Comparison of ENCODE assay signal across 12 mouse cellular contexts in the genomic region with DNA sequence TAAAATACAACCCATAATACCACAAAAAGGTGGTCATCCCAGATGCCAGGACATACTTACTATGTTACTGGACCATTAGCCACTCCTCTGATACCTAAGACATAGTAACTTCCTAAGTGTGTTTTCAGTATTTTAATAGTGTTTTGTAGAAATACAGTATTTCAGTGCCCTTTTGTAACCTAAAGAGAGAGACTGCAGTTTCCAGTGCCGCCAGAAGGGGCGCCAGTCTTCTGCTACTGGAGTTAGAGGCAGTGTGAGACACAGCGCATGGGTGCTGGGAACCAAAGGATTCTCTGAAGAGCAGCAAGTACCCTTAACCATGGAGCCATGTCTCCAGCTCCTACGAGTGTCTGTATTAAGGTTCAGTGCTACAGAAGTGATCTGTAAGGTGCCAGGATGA. TPM values are rescaled to one million over a fixed set of nuclear protein-coding genes. Genes with fewer than 3 reads are reported as not detected.
DNase-seq lines count a peak whose midpoint lies in the region; ATAC-seq and TF ChIP-seq lines count a peak whose summit lies in the region.
"Had no signal": no experiment of that assay in that cellular context is flagged by ENCODE, and none has a peak within 500 bp of the region (broad histone marks: within the 10 kb centered on the region; RNA-seq: fewer than 3 reads in every experiment).

No protein-coding gene starts in this region.

- ATAC-seq in kidney, postnatal 0 days (replicated peaks; ENCODE audit: low FRiP score, low read depth): no peak
- ATAC-seq: midbrain, embryonic 16.5 days had no signal

- H3K9ac ChIP-seq in kidney, postnatal 0 days (ENCODE audit: low read depth, low read length): no peak overlapping the region

- H3K4me1 ChIP-seq in kidney, postnatal 0 days (replicated peaks; ENCODE audit: insufficient read depth, low read length): 0 out of 2 replicates have a peak, but pooled peaks cover 8% of the 10 kb centered on the region
- H3K4me1 ChIP-seq in E14TG2a.4 (replicated peaks; ENCODE audit: low read depth, low read length): no peaks in the 10 kb centered on the region

- H3K4me2 ChIP-seq in kidney, postnatal 0 days (ENCODE audit: low read length): no peak overlapping the region

- H3K27me3 ChIP-seq in kidney, postnatal 0 days (ENCODE audit: insufficient read depth, low read length): no peaks in the 10 kb centered on the region
- H3K27me3 ChIP-seq in E14TG2a.4 (ENCODE audit: insufficient read depth, low read length): no peaks in the 10 kb centered on the region

- TF ChIP-seq CTCF in kidney, postnatal 0 days (IDR thresholded peaks at IDR 0.05; ENCODE audit: low read depth): peak; percentile 49; the same call in 1 of the 2 replicates
- TF ChIP-seq CTCF in E14TG2a.4 (conservative IDR thresholded peaks at IDR 0.05; ENCODE audit: low read length): peak; percentile 80

- no peak overlapping the region for H3K27ac ChIP-seq in kidney, postnatal 0 days

- no peak overlapping the region for H3K4me3 ChIP-seq in kidney, postnatal 0 days (replicated peaks; ENCODE audit: low read depth, low read length)
- 0 out of 2 replicates have a peak overlapping the region, but pooled peaks have one; percentile 23 for H3K4me3 ChIP-seq in E14TG2a.4 (replicated peaks; ENCODE audit: low read length)

- no peak for DNase-seq in kidney, postnatal 0 days (ENCODE audit: low spot score)
- DNase-seq in kidney, postnatal 4 days: no peak
- DNase-seq in 416B (ENCODE audit: low read depth): peak; percentile 47
- DNase-seq in induced T-regulatory cell, adult 2 months (ENCODE audit: low read depth): peak; percentile 40
- DNase-seq in adrenal gland, adult (ENCODE audit: inconsistent age in 2 of 2, low spot score in 1 of 2): no peak
- no peak for DNase-seq in frontal cortex, postnatal 36 days (ENCODE audit: low spot score in 2 of 2)
- DNase-seq: cerebellum, adult 9-11 months; kidney, adult 8-10 months; left cerebral cortex, postnatal 4 days; retina, postnatal 1 day had no signal

- no peaks in the 10 kb centered on the region for H3K9me3 ChIP-seq in kidney, postnatal 0 days (replicated peaks; ENCODE audit: low read length)
- no peaks in the 10 kb centered on the region for H3K9me3 ChIP-seq in E14TG2a.4 (ENCODE audit: low read length)

- no peaks in the 10 kb centered on the region for H3K36me3 ChIP-seq in kidney, postnatal 0 days (ENCODE audit: insufficient read depth, low read length)
- H3K36me3 ChIP-seq in E14TG2a.4 (ENCODE audit: insufficient read depth, low read length): no peaks in the 10 kb centered on the region

- WGBS in kidney, postnatal 0 days: 71% methylated on average over 4 of the region's 4 CpGs

RNA-seq across cellular contexts. Expression of a gene that starts 48.1 kb away (rescaled TPM):
- 10.3 and 11.0 TPM in 2 replicates for polyA plus RNA-seq in kidney, postnatal 0 days (2015; fragmentation: Nextera tagmentation; extraction: Ambion mirVana)

Comparison
In these comparisons a context has a peak if more than half of its experiments do, and no peak if none do; other contexts are left out.
1. DNase-seq: peak in 416B (single experiment) and induced T-regulatory cell, adult 2 months (single experiment); none in kidney, postnatal 0 days (single experiment), kidney, postnatal 4 days (0 of 2), adrenal gland, adult (0 of 2) and frontal cortex, postnatal 36 days (0 of 2).